Mouse (Mus musculus) kidney, embryonic 15.5 days (tissue): Measurements from ENCODE around the gene Ttc23. TPM values are rescaled to one million over a fixed set of nuclear protein-coding genes. Genes with fewer than 3 reads are reported as not detected.
A peak's percentile ranks its signal among the peaks of the same experiment; 100 is the strongest.

Source experiments
- ATAC-seq: fragments of 200-750 bp; cut with Nextera tagmentation; replicated peaks from 2 replicates; pipeline ENCODE4 v1.8.0; 2017; ENCODE audit warnings: moderate TSS enrichment; ENCODE audit not compliant: low FRiP score
- H3K27ac ChIP-seq: fragments of 300-500 bp; sonication (generic); 2 replicates; pipeline ENCODE4 v1.5.1; 2015; ENCODE audit warnings: mild to moderate bottlenecking, inconsistent platforms
- H3K27me3 ChIP-seq: fragments of 300-500 bp; sonication (generic); 2 replicates; pipeline ENCODE4 v1.6.1; 2015; ENCODE audit warnings: inconsistent platforms
- H3K36me3 ChIP-seq: fragments of 300-500 bp; sonication (generic); 2 replicates; pipeline ENCODE4 v1.6.1; 2015; ENCODE audit warnings: inconsistent platforms
- H3K4me1 ChIP-seq: fragments of 300-500 bp; sonication (generic); 2 replicates; pipeline ENCODE4 v1.6.1; 2015; ENCODE audit warnings: inconsistent platforms
- H3K4me2 ChIP-seq: fragments of 300-500 bp; sonication (generic); 2 replicates; pipeline ENCODE4 v1.6.1; 2015; ENCODE audit warnings: moderate library complexity, mild to moderate bottlenecking, inconsistent platforms
- H3K4me3 ChIP-seq: fragments of 300-500 bp; sonication (generic); replicated peaks from 2 replicates; pipeline ENCODE4 v1.5.1; 2015; ENCODE audit warnings: mild to moderate bottlenecking, inconsistent platforms
- H3K9ac ChIP-seq: fragments of 300-500 bp; sonication (generic); 2 replicates; pipeline ENCODE4 v1.6.1; 2015; ENCODE audit warnings: mild to moderate bottlenecking, inconsistent platforms
- H3K9me3 ChIP-seq: fragments of 300-500 bp; sonication (generic); replicated peaks from 2 replicates; pipeline ENCODE4 v1.6.1; 2016; ENCODE audit warnings: inconsistent platforms
- WGBS: fragments of 180-500 bp; shearing (Covaris S2); methylation state at CpG from one replicate; pipeline ENCODE4 v1.1.7; 2015; ENCODE audit warnings: mixed read lengths; 5-methylcytosine and 5-hydroxymethylcytosine counted together
- polyA plus RNA-seq: library from polyadenylated mRNA; unstranded; fragments of >200 nt; fragmentation: Nextera tagmentation; extraction: Ambion mirVana; gene quantifications from 2 replicates; pipeline ENCODE4 v1.2.1, GENCODE M21; 2015

The Ttc23 gene
- polyA plus RNA-seq, 1 experiment from 2014 or later = 30.4 TPM

DNA sequence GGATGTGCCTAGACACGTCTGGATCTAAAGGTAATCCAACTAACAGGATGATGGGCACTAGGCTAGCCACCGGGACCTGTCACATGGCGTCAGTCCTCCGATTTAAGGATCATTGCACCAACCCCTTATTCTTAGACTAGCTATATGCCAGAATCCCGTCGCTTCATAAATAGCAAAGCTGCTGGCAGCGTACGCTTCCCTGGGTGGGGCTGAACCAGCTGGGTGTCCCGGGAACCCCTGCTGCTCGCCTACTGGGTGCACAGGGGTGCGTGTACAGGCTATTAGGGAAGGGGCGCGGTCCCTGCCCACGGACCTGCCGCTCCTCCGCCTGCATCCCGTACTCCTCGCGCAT is 111.3 kb downstream of the Ttc23 start:
- Histone ChIP-seq H3K9me3 (no peaks in the 10 kb centered on the region), H3K36me3 (no peaks in the 10 kb centered on the region), H3K27ac (no peak overlapping the region), H3K4me3 (peak overlapping the region; percentile 57), H3K27me3 (peaks cover 45% of the 10 kb centered on the region), H3K9ac (peak overlapping the region; percentile 49), H3K4me2 (peak overlapping the region; percentile 97), H3K4me1 (peaks cover 16% of the 10 kb centered on the region)
- 2% methylated on average over 19 of the region's 19 CpGs for WGBS
- peak; percentile 19; the same call in 1 of the 2 replicates for ATAC-seq

DNA sequence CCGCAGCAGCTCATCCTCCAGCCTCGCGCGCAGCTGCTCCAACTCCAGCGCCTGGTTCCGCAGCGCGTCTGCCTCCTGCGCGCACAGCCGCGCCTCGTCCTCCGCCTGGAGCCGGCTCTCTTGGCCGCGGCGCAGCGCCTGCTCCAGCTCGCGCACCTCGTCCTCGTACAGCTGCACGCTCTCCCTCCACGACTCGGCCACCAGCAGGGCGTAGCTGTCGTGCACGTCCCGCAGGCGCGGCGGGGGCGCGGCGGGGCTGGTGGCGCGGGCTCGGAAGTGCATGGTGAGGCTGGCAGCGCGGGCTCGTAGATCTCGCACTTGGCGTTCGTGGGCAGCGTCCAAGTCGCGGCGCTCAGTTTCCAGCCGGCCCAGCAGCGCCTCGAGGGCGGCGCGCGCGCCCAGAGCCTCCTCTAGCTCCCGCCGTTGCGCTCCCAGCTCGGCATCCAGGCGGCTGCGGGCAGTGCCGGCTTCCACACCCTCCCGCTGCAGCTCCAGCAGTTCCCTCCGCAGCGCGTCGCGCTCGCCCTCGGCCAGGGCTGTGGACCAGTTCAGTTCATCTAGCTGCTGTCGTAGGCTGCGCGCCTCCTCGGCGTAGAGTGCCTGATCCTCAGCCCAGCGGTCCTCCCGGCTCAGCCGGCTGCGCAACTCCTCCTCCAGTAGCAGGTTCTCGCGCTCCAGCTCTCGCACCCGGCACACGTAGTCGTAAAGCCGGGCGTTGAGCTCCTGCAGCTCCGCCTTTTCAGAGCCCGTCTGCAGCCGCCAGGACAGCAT is 111.8 kb downstream of the Ttc23 start:
- Histone ChIP-seq H3K9ac (peak overlapping the region; percentile 49), H3K4me1 (peaks cover 16% of the 10 kb centered on the region), H3K27me3 (peaks cover 45% of the 10 kb centered on the region), H3K4me3 (peak overlapping the region; percentile 57), H3K27ac (no peak overlapping the region), H3K4me2 (peak overlapping the region; percentile 97), H3K9me3 (no peaks in the 10 kb centered on the region), H3K36me3 (no peaks in the 10 kb centered on the region)
- under 1% methylated on average over 92 of the region's 92 CpGs for WGBS
- peak; percentile 85 for ATAC-seq

DNA sequence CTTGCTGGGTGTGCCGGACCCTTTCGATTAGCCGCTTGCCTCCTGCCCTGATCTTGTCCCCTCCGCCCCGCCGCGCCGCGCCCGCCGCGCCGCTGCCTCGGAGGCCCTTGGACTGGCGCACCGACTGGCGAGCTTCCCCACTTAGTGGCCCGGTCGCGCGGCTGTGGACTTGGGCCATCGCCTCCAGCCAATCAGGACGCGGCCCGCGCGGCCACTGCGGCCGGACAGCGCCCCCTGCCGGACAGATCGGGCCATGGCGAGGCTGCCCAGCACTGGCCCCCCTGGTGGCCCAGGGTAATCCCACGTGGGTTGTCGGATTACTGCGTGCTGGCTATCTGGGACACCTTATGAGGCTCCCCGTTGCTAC is 112.4 kb downstream of the Ttc23 start, which contains the start of gene Synm:
Gene Synm (minus strand): TSS at position 114 of the 367 bp plus-strand sequence.
- Histone ChIP-seq H3K4me3 (peak within 1 kb of the TSS; percentile 57), H3K9ac (peak within 1 kb of the TSS; percentile 49), H3K27ac (no peak within 1 kb of the TSS), H3K36me3 (no peaks in the 10 kb centered on the region), H3K9me3 (no peaks in the 10 kb centered on the region), H3K4me2 (peak within 1 kb of the TSS; percentile 97), H3K27me3 (peaks cover 45% of the 10 kb centered on the region), H3K4me1 (peaks cover 16% of the 10 kb centered on the region)
- WGBS = under 1% methylated on average over 36 of the region's 37 CpGs
- peak; percentile 94 for ATAC-seq

DNA sequence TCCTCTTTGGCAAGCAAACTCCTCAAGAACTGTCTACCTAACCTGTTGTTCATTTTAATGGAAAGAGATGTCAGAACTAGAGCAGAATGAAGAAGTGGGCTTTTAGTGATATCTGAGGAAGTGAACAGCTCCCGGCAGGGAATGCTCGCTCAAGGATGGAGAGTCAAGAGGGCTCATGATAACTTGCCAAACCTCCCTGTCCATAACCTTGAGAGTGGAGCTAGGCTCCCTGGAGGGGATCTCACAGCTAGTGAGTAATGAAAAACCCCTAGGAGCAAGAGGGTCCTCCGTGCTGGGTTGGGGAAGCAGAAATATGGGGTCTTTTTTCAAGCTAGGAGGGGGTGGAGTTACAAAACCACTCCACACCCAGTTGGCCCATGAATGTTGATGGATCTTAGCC is 116.4 kb downstream of the Ttc23 start:
- Histone ChIP-seq H3K27ac (no peak overlapping the region), H3K9me3 (no peaks in the 10 kb centered on the region), H3K9ac (no peak overlapping the region), H3K4me1 (peaks cover 13% of the 10 kb centered on the region), H3K27me3 (peaks cover 27% of the 10 kb centered on the region), H3K36me3 (no peaks in the 10 kb centered on the region), H3K4me3 (no peak overlapping the region), H3K4me2 (no peak overlapping the region)
- ATAC-seq = no peak
- 48% methylated on average over 3 of the region's 3 CpGs for WGBS

DNA sequence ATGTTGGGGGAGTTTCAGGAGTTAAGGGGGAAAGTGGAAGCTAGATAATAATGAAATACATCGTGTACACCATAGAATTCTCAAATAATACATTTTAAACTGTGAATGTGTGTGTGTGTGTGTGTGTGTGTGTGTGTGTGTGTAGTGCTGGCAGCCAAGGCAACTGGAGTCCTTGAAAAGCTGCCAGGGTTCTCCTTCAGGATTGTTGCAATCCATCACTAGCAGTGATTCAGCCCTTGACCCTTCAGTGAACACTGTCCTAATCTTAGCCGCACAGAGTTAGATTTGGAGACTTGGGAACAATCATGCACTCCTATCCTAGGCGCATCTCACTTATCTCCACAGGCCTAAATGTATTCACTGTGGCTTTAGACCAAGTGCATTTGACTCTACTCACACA is 120.9 kb downstream of the Ttc23 start:
- 82% methylated on average over 3 of the region's 3 CpGs for WGBS
- Histone ChIP-seq H3K4me3 (no peak overlapping the region), H3K9ac (no peak overlapping the region), H3K36me3 (no peaks in the 10 kb centered on the region), H3K4me1 (0 out of 2 replicates have a peak, but pooled peaks cover 5% of the 10 kb centered on the region), H3K27me3 (no peaks in the 10 kb centered on the region), H3K27ac (no peak overlapping the region), H3K4me2 (no peak overlapping the region), H3K9me3 (no peaks in the 10 kb centered on the region)
- ATAC-seq = no peak

DNA sequence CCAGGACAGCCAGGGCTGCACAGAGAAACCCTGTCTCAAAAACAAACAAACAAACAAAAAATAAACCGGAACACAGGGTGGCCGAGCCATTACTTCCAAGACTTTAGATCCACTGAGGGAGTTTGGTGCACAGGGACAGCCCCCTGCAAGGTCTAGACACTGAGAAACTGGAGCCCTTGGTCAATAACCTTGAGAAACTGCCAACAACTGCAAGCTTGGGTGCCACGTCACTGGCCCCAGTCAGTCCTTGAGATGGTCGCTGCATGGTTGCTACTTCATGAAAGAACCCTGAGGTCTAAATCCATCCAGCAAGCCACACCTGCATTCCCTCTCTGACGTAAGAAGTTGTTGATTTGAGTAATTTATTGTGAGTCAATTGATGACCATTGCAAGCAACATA is 122.3 kb downstream of the Ttc23 start:
- H3K4me2 ChIP-seq = no peak overlapping the region
- 0 out of 2 replicates have a peak, but pooled peaks cover 5% of the 10 kb centered on the region for H3K4me1 ChIP-seq
- 87% methylated on average over 5 of the region's 5 CpGs for WGBS
- ATAC-seq = no peak
- no peaks in the 10 kb centered on the region for H3K9me3 ChIP-seq
- no peak overlapping the region for H3K4me3 ChIP-seq
- H3K9ac ChIP-seq = no peak overlapping the region
- H3K27me3 ChIP-seq = no peaks in the 10 kb centered on the region
- no peaks in the 10 kb centered on the region for H3K36me3 ChIP-seq
- H3K27ac ChIP-seq = no peak overlapping the region

DNA sequence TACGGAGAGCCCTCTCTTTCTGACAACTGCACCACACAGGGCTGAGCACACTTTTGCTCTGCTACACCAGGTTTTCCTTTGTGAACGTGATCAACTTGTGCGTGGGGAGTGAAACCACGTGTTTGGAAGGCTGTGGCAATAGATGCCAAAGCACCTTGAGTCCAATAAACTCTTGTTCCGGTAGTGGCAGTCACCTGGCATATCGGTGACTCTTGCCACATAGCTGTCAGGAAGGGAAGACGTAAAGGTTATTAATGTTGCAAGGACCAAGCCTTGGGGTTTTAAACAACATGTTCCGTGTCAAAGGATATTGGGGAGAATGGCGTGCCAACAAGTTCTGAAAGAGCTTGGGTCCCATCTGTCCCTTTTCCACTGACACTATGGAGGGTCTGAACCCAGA is 125.0 kb downstream of the Ttc23 start:
- no peaks in the 10 kb centered on the region for H3K9me3 ChIP-seq
- no peaks in the 10 kb centered on the region for H3K36me3 ChIP-seq
- no peak overlapping the region for H3K4me2 ChIP-seq
- no peak overlapping the region for H3K4me3 ChIP-seq
- H3K27me3 ChIP-seq = no peaks in the 10 kb centered on the region
- H3K4me1 ChIP-seq = peaks cover 18% of the 10 kb centered on the region
- WGBS = 83% methylated on average over 9 of the region's 9 CpGs
- no peak overlapping the region for H3K27ac ChIP-seq
- no peak overlapping the region for H3K9ac ChIP-seq
- no peak for ATAC-seq

DNA sequence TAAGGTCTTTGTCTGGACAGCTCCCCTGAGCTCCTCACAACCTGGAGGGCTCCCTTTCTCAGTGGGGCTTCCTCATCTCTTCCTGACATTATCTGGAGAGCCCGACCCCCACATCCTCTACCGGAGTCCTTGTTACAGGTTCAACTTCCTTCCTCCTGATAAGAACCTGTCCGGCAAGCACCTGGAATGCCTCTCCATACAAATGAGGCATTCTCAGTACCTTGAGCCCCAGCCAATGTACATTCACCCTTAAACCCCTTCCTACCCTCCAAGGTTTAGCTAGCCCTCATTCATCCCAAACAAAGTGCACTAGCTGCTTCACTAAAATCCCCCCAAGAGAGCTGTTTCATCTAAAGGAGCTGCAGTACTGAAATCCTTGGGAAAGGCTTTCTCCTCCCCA is 128.4 kb downstream of the Ttc23 start:
- H3K36me3 ChIP-seq = no peaks in the 10 kb centered on the region
- no peak overlapping the region for H3K27ac ChIP-seq
- no peak for ATAC-seq

DNA sequence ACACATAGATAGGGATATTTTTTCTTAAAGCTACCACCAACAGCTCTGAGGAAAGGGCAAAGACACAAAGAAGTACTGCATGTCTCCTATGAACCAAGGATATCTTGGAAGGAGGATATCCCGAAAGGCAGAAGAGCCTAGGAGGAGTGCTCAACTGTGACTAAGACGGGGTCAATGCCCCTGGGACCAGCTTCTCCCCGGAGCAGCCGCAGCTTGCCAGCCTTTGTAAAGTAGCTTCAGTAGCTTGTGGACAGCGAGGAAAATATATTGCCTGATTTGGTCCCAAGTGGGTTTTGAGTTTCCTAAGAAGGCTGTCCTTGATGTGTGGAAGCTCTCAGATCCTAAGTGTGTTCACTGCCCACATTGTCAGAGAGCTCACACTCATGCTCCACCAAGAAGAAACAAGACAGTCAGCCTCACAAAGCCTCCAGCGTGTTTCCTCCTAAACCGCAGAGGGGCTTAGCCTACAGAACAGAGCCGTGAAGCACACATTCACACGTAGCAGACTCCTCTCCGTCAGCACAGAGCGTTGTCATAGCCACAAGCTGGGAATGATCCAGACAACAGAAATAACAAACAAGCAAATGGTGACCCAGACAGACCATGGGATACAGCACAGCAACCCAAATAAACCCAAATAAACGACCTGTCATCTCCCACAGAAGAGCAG is 129.6 kb downstream of the Ttc23 start:
- H3K9me3 ChIP-seq = no peaks in the 10 kb centered on the region
- peak overlapping the region; percentile 14 for H3K4me2 ChIP-seq
- H3K9ac ChIP-seq = no peak overlapping the region
- H3K4me1 ChIP-seq = peaks cover 19% of the 10 kb centered on the region
- no peak overlapping the region for H3K4me3 ChIP-seq
- H3K36me3 ChIP-seq = no peaks in the 10 kb centered on the region
- H3K27ac ChIP-seq = 0 out of 2 replicates have a peak overlapping the region, but pooled peaks have one; percentile 14
- no peak for ATAC-seq
- H3K27me3 ChIP-seq = no peaks in the 10 kb centered on the region
- WGBS = 20% methylated on average over 12 of the region's 12 CpGs

More for the DNA sequence above, 128.4 kb downstream of the Ttc23 start:
- Histone ChIP-seq H3K27me3 (no peaks in the 10 kb centered on the region), H3K4me2 (no peak overlapping the region), H3K9me3 (no peaks in the 10 kb centered on the region), H3K9ac (no peak overlapping the region), H3K4me3 (no peak overlapping the region), H3K4me1 (peaks cover 19% of the 10 kb centered on the region)
- 60% methylated on average over 3 of the region's 3 CpGs for WGBS

DNA sequence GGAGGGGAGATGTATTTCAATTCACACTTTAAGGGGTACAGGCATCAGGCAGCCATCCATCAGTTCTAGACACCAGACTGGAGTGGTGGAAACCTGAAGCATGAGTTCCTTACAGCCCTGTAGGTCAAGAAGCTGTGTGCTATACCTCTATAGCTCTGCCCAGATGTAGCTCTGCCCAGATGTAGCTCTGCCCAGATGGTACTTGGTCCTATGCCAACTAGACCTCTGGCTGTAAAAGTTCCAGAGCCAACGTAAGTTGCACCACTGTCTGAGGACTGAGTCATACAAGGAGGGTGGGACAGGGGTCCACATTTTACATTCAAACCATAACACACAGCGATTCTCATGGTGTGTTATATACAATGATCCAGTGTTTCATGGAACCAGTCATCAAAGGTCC is 140.7 kb downstream of the Ttc23 start:
- no peak overlapping the region for H3K27ac ChIP-seq
- H3K9me3 ChIP-seq = no peaks in the 10 kb centered on the region
- H3K9ac ChIP-seq = no peak overlapping the region
- no peak overlapping the region for H3K4me2 ChIP-seq
- peaks cover 4% of the 10 kb centered on the region for H3K4me1 ChIP-seq
- no peak for ATAC-seq
- WGBS = 68% methylated on average over 2 of the region's 2 CpGs
- H3K27me3 ChIP-seq = no peaks in the 10 kb centered on the region
- no peaks in the 10 kb centered on the region for H3K36me3 ChIP-seq
- H3K4me3 ChIP-seq = no peak overlapping the region

DNA sequence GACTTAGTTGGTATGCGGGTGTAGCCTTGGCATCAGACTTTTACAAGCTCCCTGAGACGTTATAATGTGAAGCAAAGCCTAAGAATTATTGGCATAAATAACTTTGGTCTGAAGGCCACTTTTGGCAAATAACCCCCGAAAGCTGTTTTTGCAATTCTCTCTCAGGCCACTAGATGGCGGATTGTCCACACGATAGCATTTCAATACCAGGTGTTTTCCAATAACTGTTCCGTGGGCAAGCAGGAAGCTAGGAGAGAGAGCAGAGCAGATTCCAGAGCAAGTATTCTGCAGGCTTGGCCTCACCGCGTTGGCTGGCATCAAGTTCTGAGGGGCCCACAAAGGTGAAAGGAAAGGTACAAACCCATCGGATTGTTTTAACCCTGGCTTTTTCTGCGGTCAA is 141.5 kb downstream of the Ttc23 start:
- 12% methylated on average over 10 of the region's 10 CpGs for WGBS

DNA sequence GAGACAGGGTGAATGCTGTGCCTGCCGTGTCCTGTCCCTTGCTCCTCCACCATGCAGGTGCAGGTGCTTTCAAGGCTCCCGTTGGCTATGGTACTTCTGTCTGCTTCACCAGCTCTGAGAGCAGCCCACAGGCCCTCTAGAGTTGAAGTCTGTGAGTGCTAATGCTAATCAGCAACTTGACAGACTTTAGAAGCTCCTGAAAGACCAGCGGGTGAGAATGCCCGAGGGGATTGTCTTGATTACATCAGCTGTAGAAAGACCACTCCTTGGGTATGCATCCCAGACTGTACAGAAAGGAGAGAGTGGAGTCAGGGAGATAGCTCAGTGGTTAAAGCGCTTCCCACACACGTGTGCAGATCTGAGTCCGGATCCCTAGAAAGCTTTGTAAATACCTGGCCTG is 144.0 kb downstream of the Ttc23 start:
- H3K9me3 ChIP-seq = no peaks in the 10 kb centered on the region
- ATAC-seq = no peak
- no peaks in the 10 kb centered on the region for H3K36me3 ChIP-seq
- no peak overlapping the region for H3K4me3 ChIP-seq
- WGBS = 58% methylated on average over 7 of the region's 7 CpGs
- H3K9ac ChIP-seq = no peak overlapping the region
- H3K4me2 ChIP-seq = no peak overlapping the region
- H3K27ac ChIP-seq = no peak overlapping the region
- H3K4me1 ChIP-seq = peaks cover 4% of the 10 kb centered on the region
- H3K27me3 ChIP-seq = no peaks in the 10 kb centered on the region

More for the DNA sequence above, 141.5 kb downstream of the Ttc23 start:
- peaks cover 4% of the 10 kb centered on the region for H3K4me1 ChIP-seq
- H3K27me3 ChIP-seq = no peaks in the 10 kb centered on the region
- no peaks in the 10 kb centered on the region for H3K36me3 ChIP-seq
- H3K9ac ChIP-seq = no peak overlapping the region
- 0 out of 2 replicates have a peak, but pooled peaks have one; percentile 22 for ATAC-seq
- H3K4me3 ChIP-seq = no peak overlapping the region
- no peaks in the 10 kb centered on the region for H3K9me3 ChIP-seq
- no peak overlapping the region for H3K27ac ChIP-seq
- peak overlapping the region; percentile 24; the same call in 1 of the 2 replicates for H3K4me2 ChIP-seq
